Mouse (Mus musculus): ENCODE measurements at regions not wholly inside any gene's neighbourhood (a gene's known extent, or its start where the extent isn't known, plus 50 kb on each side); places are given as distances from the start of the nearest gene placed in this dataset.

DNA sequence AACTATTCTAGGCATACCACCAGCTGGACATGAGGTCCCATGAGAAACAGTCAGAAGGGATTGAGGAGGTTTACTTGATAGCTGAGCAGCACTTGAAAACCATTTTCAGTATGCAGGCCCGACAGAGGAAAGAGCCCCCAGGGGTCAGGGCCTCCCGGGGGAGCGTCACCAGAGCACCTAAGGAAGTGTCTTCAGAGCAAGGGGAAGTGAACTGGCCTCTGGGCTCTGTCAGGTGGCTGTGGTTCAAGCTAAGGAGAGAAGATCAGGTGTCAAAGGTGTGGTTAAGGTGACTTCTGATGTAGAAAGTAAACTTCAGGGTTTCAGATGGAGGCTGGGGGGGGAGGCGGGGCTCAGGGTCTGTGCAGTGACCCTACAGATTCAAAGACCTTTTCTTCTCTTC lies 57.3 kb downstream of the Bhlhe40 start:
- H3K27me3 ChIP-seq (ENCODE audit: control insufficient read depth, insufficient read depth, low read length): no peaks in the 10 kb centered on the region; the same call in 1 of the 2 replicates
- no peaks in the 10 kb centered on the region for H3K79me2 ChIP-seq (replicated peaks; ENCODE audit: control insufficient read depth, insufficient read depth, low read length)
- WGBS: 38% methylated on average over 4 of the region's 4 CpGs
- H3K9ac ChIP-seq (ENCODE audit: low read depth, low read length): no peak overlapping the region
- H3K27ac ChIP-seq: no peak overlapping the region
- TF ChIP-seq POLR2A (IDR thresholded peaks at IDR 0.05; ENCODE audit: insufficient read depth, low read depth, low read length) (no peak), EP300 (IDR thresholded peaks at IDR 0.05; ENCODE audit: insufficient read depth, low read depth, low read length) (no peak), CTCF (IDR thresholded peaks at IDR 0.05) (no peak)
- H3K4me1 ChIP-seq (ENCODE audit: control insufficient read depth, insufficient read depth, low read length): no peaks in the 10 kb centered on the region
- H3K4me3 ChIP-seq: no peak overlapping the region
- H3K36me3 ChIP-seq (ENCODE audit: control insufficient read depth, insufficient read depth, low read length): no peaks in the 10 kb centered on the region
- intact Hi-C loops (cut with DNase I): loop anchor here (10.0 kb wide), 1 partner anchor 613 kb away; no protein-coding TSS in a partner anchor
- peak in 1 of 2 experiments; percentile 17 for DNase-seq

DNA sequence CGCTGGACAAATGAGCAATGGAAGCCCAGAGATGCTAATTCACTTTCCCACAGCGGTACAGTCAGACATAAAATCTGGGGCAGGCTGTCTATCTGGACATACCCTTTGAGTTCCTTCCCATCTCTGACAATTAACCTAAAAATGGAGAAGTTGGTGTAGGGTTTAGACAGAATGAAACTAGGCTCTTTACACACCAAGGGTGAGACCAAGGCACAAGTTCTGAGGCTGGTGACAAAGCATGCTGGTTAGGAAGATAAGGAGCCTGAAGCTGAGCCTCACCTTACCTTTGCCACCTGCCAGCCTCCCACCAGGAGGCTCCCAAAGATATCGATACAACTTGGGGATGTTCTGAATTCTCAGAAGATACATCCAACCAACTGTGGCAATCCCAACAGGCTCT lies 58.5 kb downstream of the Bhlhe40 start:
- H3K79me2 ChIP-seq (replicated peaks; ENCODE audit: control insufficient read depth, insufficient read depth, low read length): no peaks in the 10 kb centered on the region
- no peaks in the 10 kb centered on the region; the same call in 1 of the 2 replicates for H3K27me3 ChIP-seq (ENCODE audit: control insufficient read depth, insufficient read depth, low read length)
- H3K27ac ChIP-seq: no peak overlapping the region
- 85% methylated on average over 3 of the region's 3 CpGs for WGBS
- no peaks in the 10 kb centered on the region for H3K4me1 ChIP-seq (ENCODE audit: control insufficient read depth, insufficient read depth, low read length)
- no peaks in the 10 kb centered on the region for H3K36me3 ChIP-seq (ENCODE audit: control insufficient read depth, insufficient read depth, low read length)
- intact Hi-C loops (cut with DNase I): loop anchor here (10.0 kb wide), 1 partner anchor 614 kb away; no protein-coding TSS in a partner anchor
- no peak overlapping the region for H3K9ac ChIP-seq (ENCODE audit: low read depth, low read length)
- DNase-seq: no peak
- no peak for TF ChIP-seq EP300 (IDR thresholded peaks at IDR 0.05; ENCODE audit: insufficient read depth, low read depth, low read length)
- no peak for TF ChIP-seq CTCF (IDR thresholded peaks at IDR 0.05)
- TF ChIP-seq POLR2A (IDR thresholded peaks at IDR 0.05; ENCODE audit: insufficient read depth, low read depth, low read length): no peak
- no peak overlapping the region for H3K4me3 ChIP-seq

DNA sequence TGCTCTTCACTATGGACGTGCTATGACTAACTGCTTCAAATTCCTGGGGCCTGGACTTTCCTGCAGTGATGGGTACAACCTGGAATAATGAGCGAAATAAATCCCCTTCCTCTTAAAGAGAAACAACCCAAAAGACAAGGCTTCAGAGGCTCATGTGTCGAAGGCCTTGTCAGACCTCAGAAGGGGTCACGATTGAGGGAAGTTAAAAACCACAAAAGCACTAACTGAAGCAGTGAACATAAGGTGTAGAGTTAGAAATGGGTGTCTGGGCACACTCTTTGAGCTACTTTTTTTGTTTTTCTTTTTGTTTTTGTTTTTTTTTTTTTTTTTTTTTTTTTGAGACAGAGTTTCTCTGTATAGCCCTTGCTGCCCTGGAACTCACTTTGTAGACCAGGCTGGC lies 59.5 kb downstream of the Bhlhe40 start:
- no peak for DNase-seq
- WGBS: 86% methylated on average over 4 of the region's 4 CpGs
- intact Hi-C loops (cut with DNase I): loop anchor here (10.0 kb wide), 1 partner anchor 615 kb away; no protein-coding TSS in a partner anchor

GRCm38 (mm10) chr6:108720978-108721377 lies 60.5 kb downstream of the Bhlhe40 start:
- no peak overlapping the region for H3K27ac ChIP-seq
- TF ChIP-seq EP300 (IDR thresholded peaks at IDR 0.05; ENCODE audit: insufficient read depth, low read depth, low read length): no peak
- no peak for TF ChIP-seq POLR2A (IDR thresholded peaks at IDR 0.05; ENCODE audit: insufficient read depth, low read depth, low read length)
- no peak for TF ChIP-seq CTCF (IDR thresholded peaks at IDR 0.05)
- no peaks in the 10 kb centered on the region for H3K4me1 ChIP-seq (ENCODE audit: control insufficient read depth, insufficient read depth, low read length)
- WGBS: 93% methylated on average over 3 of the region's 3 CpGs
- intact Hi-C loops (cut with DNase I): no loop called here
- no peak overlapping the region for H3K4me3 ChIP-seq
- no peak for DNase-seq
- H3K36me3 ChIP-seq (ENCODE audit: control insufficient read depth, insufficient read depth, low read length): no peaks in the 10 kb centered on the region
- H3K79me2 ChIP-seq (replicated peaks; ENCODE audit: control insufficient read depth, insufficient read depth, low read length): no peaks in the 10 kb centered on the region
- H3K9ac ChIP-seq (ENCODE audit: low read depth, low read length): no peak overlapping the region
- H3K27me3 ChIP-seq (ENCODE audit: control insufficient read depth, insufficient read depth, low read length): no peaks in the 10 kb centered on the region; the same call in 1 of the 2 replicates

More for the DNA sequence above, 59.5 kb downstream of the Bhlhe40 start:
- TF ChIP-seq CTCF (IDR thresholded peaks at IDR 0.05) (no peak), EP300 (IDR thresholded peaks at IDR 0.05; ENCODE audit: insufficient read depth, low read depth, low read length) (no peak), POLR2A (IDR thresholded peaks at IDR 0.05; ENCODE audit: insufficient read depth, low read depth, low read length) (no peak)
- H3K36me3 ChIP-seq (ENCODE audit: control insufficient read depth, insufficient read depth, low read length): no peaks in the 10 kb centered on the region
- no peak overlapping the region for H3K9ac ChIP-seq (ENCODE audit: low read depth, low read length)
- H3K4me3 ChIP-seq: no peak overlapping the region
- H3K79me2 ChIP-seq (replicated peaks; ENCODE audit: control insufficient read depth, insufficient read depth, low read length): no peaks in the 10 kb centered on the region
- no peak overlapping the region for H3K27ac ChIP-seq
- no peaks in the 10 kb centered on the region; the same call in 1 of the 2 replicates for H3K27me3 ChIP-seq (ENCODE audit: control insufficient read depth, insufficient read depth, low read length)
- no peaks in the 10 kb centered on the region for H3K4me1 ChIP-seq (ENCODE audit: control insufficient read depth, insufficient read depth, low read length)

DNA sequence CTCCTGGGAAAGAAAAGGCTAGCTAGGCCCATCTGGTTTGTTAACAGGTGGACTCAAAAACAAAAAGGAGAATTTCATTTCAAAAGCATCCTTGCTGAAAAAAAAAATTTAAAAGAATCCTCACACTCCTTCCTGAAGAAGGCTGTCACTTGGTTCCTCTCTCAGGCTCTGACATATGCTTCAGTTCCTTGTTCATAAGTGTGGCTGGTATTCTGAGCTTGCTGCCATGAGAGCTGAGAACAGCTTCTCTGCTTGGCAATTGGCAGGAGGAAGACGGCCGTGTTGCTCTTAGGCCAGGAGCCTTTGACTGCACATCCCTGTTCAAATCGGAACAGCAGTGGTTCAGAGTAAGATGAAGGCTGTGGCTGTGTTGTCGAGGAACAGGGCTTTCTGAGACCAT lies 61.1 kb downstream of the Bhlhe40 start:
- H3K79me2 ChIP-seq (replicated peaks; ENCODE audit: control insufficient read depth, insufficient read depth, low read length): no peaks in the 10 kb centered on the region
- no peak for DNase-seq
- H3K36me3 ChIP-seq (ENCODE audit: control insufficient read depth, insufficient read depth, low read length): no peaks in the 10 kb centered on the region
- intact Hi-C loops (cut with DNase I): no loop called here
- no peak overlapping the region for H3K9ac ChIP-seq (ENCODE audit: low read depth, low read length)
- no peak overlapping the region for H3K4me3 ChIP-seq
- TF ChIP-seq EP300 (IDR thresholded peaks at IDR 0.05; ENCODE audit: insufficient read depth, low read depth, low read length) (no peak), POLR2A (IDR thresholded peaks at IDR 0.05; ENCODE audit: insufficient read depth, low read depth, low read length) (no peak), CTCF (IDR thresholded peaks at IDR 0.05) (no peak)
- H3K27me3 ChIP-seq (ENCODE audit: control insufficient read depth, insufficient read depth, low read length): no peaks in the 10 kb centered on the region
- H3K27ac ChIP-seq: no peak overlapping the region
- WGBS: 85% methylated on average over 4 of the region's 4 CpGs
- H3K4me1 ChIP-seq (ENCODE audit: control insufficient read depth, insufficient read depth, low read length): no peaks in the 10 kb centered on the region

GRCm38 (mm10) chr6:108723236-108723635 lies 59.7 kb upstream of the Arl8b start:
- H3K4me3 ChIP-seq: no peak overlapping the region
- DNase-seq: no peak

More at GRCm38 (mm10) chr6:108723236-108723635, 59.7 kb upstream of the Arl8b start:
- TF ChIP-seq EP300 (IDR thresholded peaks at IDR 0.05; ENCODE audit: insufficient read depth, low read depth, low read length) (no peak), POLR2A (IDR thresholded peaks at IDR 0.05; ENCODE audit: insufficient read depth, low read depth, low read length) (no peak)
- Histone ChIP-seq H3K79me2 (replicated peaks; ENCODE audit: control insufficient read depth, insufficient read depth, low read length) (no peaks in the 10 kb centered on the region), H3K4me1 (ENCODE audit: control insufficient read depth, insufficient read depth, low read length) (no peaks in the 10 kb centered on the region), H3K27ac (no peak overlapping the region), H3K9ac (ENCODE audit: low read depth, low read length) (no peak overlapping the region), H3K27me3 (ENCODE audit: control insufficient read depth, insufficient read depth, low read length) (no peaks in the 10 kb centered on the region), H3K36me3 (ENCODE audit: control insufficient read depth, insufficient read depth, low read length) (no peaks in the 10 kb centered on the region)
- WGBS: 65% methylated on average over 2 of the region's 2 CpGs
- intact Hi-C loops (cut with DNase I): no loop called here

Data from heart, adult 2 months (tissue).